Comparison of ENCODE assay signal across 8 mouse cellular contexts in the genomic region with DNA sequence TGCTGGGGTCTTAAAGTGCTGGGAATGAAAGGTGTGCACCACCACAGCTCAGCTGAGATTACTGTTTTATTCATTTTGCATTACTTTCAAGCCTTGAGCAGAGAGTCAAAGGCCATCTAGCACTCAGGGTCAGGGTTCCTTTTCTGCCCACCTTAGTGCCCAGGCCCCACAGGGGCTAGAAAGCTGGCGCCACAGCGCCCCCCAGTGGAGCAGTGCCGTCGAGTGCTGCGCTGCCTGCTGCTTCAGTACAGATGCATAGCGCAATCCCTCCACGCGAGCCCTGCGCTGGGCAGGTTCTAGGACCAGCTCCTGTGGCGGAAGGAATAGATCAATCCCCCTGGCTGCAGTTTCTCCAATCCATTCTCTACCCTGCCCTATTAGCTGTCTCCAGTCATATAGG. TPM values are rescaled to one million over a fixed set of nuclear protein-coding genes. Genes with fewer than 3 reads are reported as not detected.
DNase-seq lines count a peak whose midpoint lies in the region; ATAC-seq and TF ChIP-seq lines count a peak whose summit lies in the region.

No protein-coding gene starts in this region.

- peak; percentile 53 for TF ChIP-seq CTCF in G1E (IDR thresholded peaks at IDR 0.05; ENCODE audit: low read depth, low read length)

- intact Hi-C loops in heart, postnatal 25 days (cut with DNase I), result no loop called here
- intact Hi-C loops in left cerebral cortex, postnatal 25 days (cut with DNase I), result loop anchor here (2.0 to 10.0 kb wide), 3 partner anchors 184 to 244 kb away; a partner anchor contains a TSS

- peaks cover 10% of the 10 kb centered on the region for H3K4me1 ChIP-seq in heart, embryonic 12.5 days (replicated peaks)
- H3K4me1 ChIP-seq in G1E (ENCODE audit: insufficient read depth, low read depth, low read length), result peaks cover 6% of the 10 kb centered on the region
- H3K4me1 ChIP-seq in hindbrain, embryonic 12.5 days, result peaks cover 17% of the 10 kb centered on the region
- no peaks in the 10 kb centered on the region for H3K4me1 ChIP-seq in liver, embryonic 13.5 days (replicated peaks)

- peak overlapping the region; percentile 33; the same call in 1 of the 2 replicates for H3K9ac ChIP-seq in heart, embryonic 12.5 days
- H3K9ac ChIP-seq in hindbrain, embryonic 12.5 days, result 0 out of 2 replicates have a peak overlapping the region, but pooled peaks have one; percentile 50
- no peak overlapping the region for H3K9ac ChIP-seq in liver, embryonic 13.5 days

- no peaks in the 10 kb centered on the region for H3K9me3 ChIP-seq in heart, embryonic 12.5 days (replicated peaks)
- H3K9me3 ChIP-seq in G1E (replicated peaks), result no peaks in the 10 kb centered on the region
- H3K9me3 ChIP-seq in hindbrain, embryonic 12.5 days (replicated peaks), result no peaks in the 10 kb centered on the region
- no peaks in the 10 kb centered on the region for H3K9me3 ChIP-seq in liver, embryonic 13.5 days (replicated peaks)

- no peak overlapping the region for H3K27ac ChIP-seq in heart, embryonic 12.5 days (ENCODE audit: poor library complexity, severe bottlenecking)
- H3K27ac ChIP-seq in hindbrain, embryonic 12.5 days, result no peak overlapping the region
- H3K27ac ChIP-seq in liver, embryonic 13.5 days, result no peak overlapping the region

- no peak for DNase-seq in heart, postnatal 25 days (ENCODE audit: low spot score)
- DNase-seq in G1E (ENCODE audit: low spot score), result no peak
- DNase-seq in embryo, embryonic 9.5 days (ENCODE audit: extremely low spot score), result peak; percentile 78
- peak; percentile 35 for DNase-seq in liver, embryonic 13.5 days
- DNase-seq in retina, postnatal 1 day, result peak; percentile 78
- DNase-seq in left cerebral cortex, postnatal 25 days (ENCODE audit: low spot score in 2 of 2), result no peak

- H3K36me3 ChIP-seq in heart, embryonic 12.5 days, result peaks cover 2% of the 10 kb centered on the region
- H3K36me3 ChIP-seq in G1E (replicated peaks), result peaks cover 100% of the 10 kb centered on the region
- H3K36me3 ChIP-seq in hindbrain, embryonic 12.5 days, result no peaks in the 10 kb centered on the region
- peaks cover 36% of the 10 kb centered on the region for H3K36me3 ChIP-seq in liver, embryonic 13.5 days

- peak overlapping the region; percentile 33 for H3K4me3 ChIP-seq in heart, embryonic 12.5 days
- H3K4me3 ChIP-seq in G1E (ENCODE audit: low read depth, low read length), result no peak overlapping the region
- H3K4me3 ChIP-seq in hindbrain, embryonic 12.5 days, result peak overlapping the region; percentile 34
- H3K4me3 ChIP-seq in liver, embryonic 13.5 days (replicated peaks), result no peak overlapping the region

- peak overlapping the region; percentile 65 for H3K4me2 ChIP-seq in heart, embryonic 12.5 days
- H3K4me2 ChIP-seq in hindbrain, embryonic 12.5 days (replicated peaks), result peak overlapping the region; percentile 65
- H3K4me2 ChIP-seq in liver, embryonic 13.5 days, result no peak overlapping the region

- ATAC-seq in heart, embryonic 12.5 days (ENCODE audit: insufficient number of reproducible peaks, low FRiP score), result no peak
- ATAC-seq in G1E (ENCODE audit: extremely low read depth, insufficient number of reproducible peaks, low FRiP score, poor library complexity, severe bottlenecking), result no peak
- ATAC-seq in hindbrain, embryonic 12.5 days (ENCODE audit: low FRiP score), result peak; percentile 41; the same call in 1 of the 2 replicates
- no peak for ATAC-seq in liver, embryonic 13.5 days (ENCODE audit: low read depth)

- peaks cover 60% of the 10 kb centered on the region for H3K27me3 ChIP-seq in heart, embryonic 12.5 days (replicated peaks)
- no peaks in the 10 kb centered on the region for H3K27me3 ChIP-seq in G1E (ENCODE audit: insufficient read depth, low read length)
- H3K27me3 ChIP-seq in hindbrain, embryonic 12.5 days, result peaks cover 38% of the 10 kb centered on the region
- H3K27me3 ChIP-seq in liver, embryonic 13.5 days, result no peaks in the 10 kb centered on the region

- 22% methylated on average over 10 of the region's 10 CpGs for WGBS in heart, embryonic 12.5 days
- 16% methylated on average over 10 of the region's 10 CpGs for WGBS in hindbrain, embryonic 12.5 days
- WGBS in liver, embryonic 13.5 days (ENCODE audit: insufficient replicate concordance), result 61% methylated on average over 10 of the region's 10 CpGs

RNA-seq across cellular contexts. Expression of a gene that starts 6.9 kb away (rescaled TPM):
- polyA plus RNA-seq in heart, embryonic 12.5 days (2016; fragmentation: Nextera tagmentation; extraction: Ambion mirVana), result 22.9 and 26.0 TPM in 2 replicates
- 1 to 10 TPM; 1.1 to 2.0 TPM for total RNA-seq in heart, postnatal 25 days (2021)
- total RNA-seq in G1E (2014; fragmentation: Nextera tagmentation) (1.3 TPM in 1 of 2 replicates, not detected in the other), G1E (2017) (5.8 and 7.3 TPM in 2 replicates)
- 1.8 and 2.2 TPM in 2 replicates for polyA plus RNA-seq in G1E (2012)
- 39.0 and 45.2 TPM in 2 replicates for polyA plus RNA-seq in hindbrain, embryonic 12.5 days (2016; fragmentation: Nextera tagmentation; extraction: Ambion mirVana)
- 2.7 and 2.8 TPM in 2 replicates for polyA plus RNA-seq in liver, embryonic 13.5 days (2015; fragmentation: Nextera tagmentation; extraction: Ambion mirVana)
- 1 to 10 TPM; 1.3 TPM for total RNA-seq in left cerebral cortex, postnatal 25 days (2021)

RNA-seq across cellular contexts. Expression of a gene that starts 22.8 kb away (rescaled TPM):
- 1.9 and 2.4 TPM in 2 replicates for polyA plus RNA-seq in heart, embryonic 12.5 days (2016; fragmentation: Nextera tagmentation; extraction: Ambion mirVana)
- 1 to 10 TPM; 8.2 to 8.7 TPM for total RNA-seq in heart, postnatal 25 days (2021)
- total RNA-seq in G1E (2014; fragmentation: Nextera tagmentation), result 26.1 and 37.4 TPM in 2 replicates
- total RNA-seq in G1E (2017), result 28.1 and 32.5 TPM in 2 replicates
- polyA plus RNA-seq in G1E (2012), result 56.7 and 64.7 TPM in 2 replicates
- polyA plus RNA-seq in hindbrain, embryonic 12.5 days (2016; fragmentation: Nextera tagmentation; extraction: Ambion mirVana), result 1.8 and 2.1 TPM in 2 replicates
- polyA plus RNA-seq in liver, embryonic 13.5 days (2015; fragmentation: Nextera tagmentation; extraction: Ambion mirVana), result 1.6 and 2.1 TPM in 2 replicates
- 10 to 100 TPM in 1 of 2 experiments, 1 to 10 TPM in 1; 9.3 to 14.4 TPM for total RNA-seq in left cerebral cortex, postnatal 25 days (2021)

RNA-seq across cellular contexts. Expression of a gene that starts 25.1 kb away (rescaled TPM):
- 120 and 123 TPM in 2 replicates for polyA plus RNA-seq in heart, embryonic 12.5 days (2016; fragmentation: Nextera tagmentation; extraction: Ambion mirVana)
- total RNA-seq in heart, postnatal 25 days (2021), result 10 to 100 TPM; 61.6 to 66.8 TPM
- 36.2 TPM in 2 replicates for total RNA-seq in G1E (2014; fragmentation: Nextera tagmentation)
- 202 and 222 TPM in 2 replicates for total RNA-seq in G1E (2017)
- 331 and 365 TPM in 2 replicates for polyA plus RNA-seq in G1E (2012)
- polyA plus RNA-seq in hindbrain, embryonic 12.5 days (2016; fragmentation: Nextera tagmentation; extraction: Ambion mirVana), result 113 and 114 TPM in 2 replicates
- polyA plus RNA-seq in liver, embryonic 13.5 days (2015; fragmentation: Nextera tagmentation; extraction: Ambion mirVana), result 84.4 and 86.3 TPM in 2 replicates
- 10 to 100 TPM; 47.2 to 55.7 TPM for total RNA-seq in left cerebral cortex, postnatal 25 days (2021)

Comparison
In these comparisons a context has a peak if more than half of its experiments do, and no peak if none do; other contexts are left out.
1. H3K4me3 ChIP-seq: peak in heart, embryonic 12.5 days (single experiment) and hindbrain, embryonic 12.5 days (single experiment); none in G1E (single experiment) and liver, embryonic 13.5 days (single experiment).
2. DNase-seq: peak in embryo, embryonic 9.5 days (single experiment), liver, embryonic 13.5 days (single experiment) and retina, postnatal 1 day (single experiment); none in heart, postnatal 25 days (single experiment), G1E (single experiment) and left cerebral cortex, postnatal 25 days (0 of 2).
3. RNA of a gene that starts 22.8 kb away (polyA plus RNA-seq): 56.7 to 64.7 TPM in G1E; 1.8 to 2.1 TPM in hindbrain, embryonic 12.5 days, 1.9 to 2.4 TPM in heart, embryonic 12.5 days and 1.6 to 2.1 TPM in liver, embryonic 13.5 days; every median in the first group is over 10 times any median in the second.